ENCODE assay signal across 8 mouse cellular contexts in the genomic region with DNA sequence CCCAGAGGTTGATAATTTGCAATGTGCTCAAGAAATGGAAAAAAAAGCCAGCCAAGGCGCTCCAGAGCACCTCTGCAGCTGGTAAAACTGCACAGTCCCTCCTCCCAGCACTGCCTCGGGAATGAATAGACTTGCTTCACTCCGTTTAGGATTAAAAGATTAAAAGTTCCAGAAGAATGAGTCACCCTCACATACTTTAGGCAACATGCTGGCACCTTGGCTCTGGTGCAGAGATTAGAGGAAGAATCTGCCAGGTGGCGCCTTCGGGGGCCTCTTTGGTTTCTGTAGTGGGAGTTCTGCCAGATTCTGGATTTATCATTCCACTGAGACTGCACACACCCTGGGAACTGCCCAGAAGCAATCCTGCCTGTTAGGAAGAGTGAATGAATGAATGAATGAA.
DNase-seq lines count a peak whose midpoint lies in the region; ATAC-seq lines count a peak whose summit lies in the region.

No protein-coding gene starts in this region.

- no peak overlapping the region for H3K4me3 ChIP-seq in embryonic facial prominence, embryonic 14.5 days (ENCODE audit: low read depth, low read length)
- H3K4me3 ChIP-seq in embryonic facial prominence, embryonic 10.5 days, result no peak overlapping the region
- H3K4me3 ChIP-seq in midbrain, embryonic 14.5 days (replicated peaks; ENCODE audit: low read depth, low read length), result no peak overlapping the region
- H3K4me3 ChIP-seq in midbrain, embryonic 10.5 days, result no peak overlapping the region
- no peak overlapping the region for H3K4me3 ChIP-seq in heart, embryonic 16.5 days (ENCODE audit: low read length)
- no peak overlapping the region for H3K4me3 ChIP-seq in hindbrain, embryonic 11.5 days (ENCODE audit: low read depth, low read length)

- H3K9me3 ChIP-seq in embryonic facial prominence, embryonic 14.5 days (ENCODE audit: control insufficient read depth, low read length), result no peaks in the 10 kb centered on the region
- no peaks in the 10 kb centered on the region for H3K9me3 ChIP-seq in embryonic facial prominence, embryonic 10.5 days
- no peaks in the 10 kb centered on the region for H3K9me3 ChIP-seq in midbrain, embryonic 14.5 days (ENCODE audit: control insufficient read depth, low read length)
- no peaks in the 10 kb centered on the region for H3K9me3 ChIP-seq in midbrain, embryonic 10.5 days (replicated peaks)
- no peaks in the 10 kb centered on the region for H3K9me3 ChIP-seq in heart, embryonic 16.5 days (replicated peaks; ENCODE audit: control insufficient read depth, low read length)
- H3K9me3 ChIP-seq in hindbrain, embryonic 11.5 days (ENCODE audit: control insufficient read depth, low read length), result no peaks in the 10 kb centered on the region

- H3K27me3 ChIP-seq in embryonic facial prominence, embryonic 14.5 days (replicated peaks; ENCODE audit: control insufficient read depth, insufficient read depth, low read length), result peaks cover 9% of the 10 kb centered on the region
- H3K27me3 ChIP-seq in embryonic facial prominence, embryonic 10.5 days (replicated peaks; ENCODE audit: low read depth, poor library complexity, severe bottlenecking), result peaks cover 63% of the 10 kb centered on the region
- no peaks in the 10 kb centered on the region; the same call in 1 of the 2 replicates for H3K27me3 ChIP-seq in midbrain, embryonic 14.5 days (ENCODE audit: control insufficient read depth, insufficient read depth, low read length)
- peaks cover 71% of the 10 kb centered on the region for H3K27me3 ChIP-seq in midbrain, embryonic 10.5 days (ENCODE audit: low read depth, poor library complexity, severe bottlenecking)
- peaks cover 8% of the 10 kb centered on the region; the same call in 1 of the 2 replicates for H3K27me3 ChIP-seq in heart, embryonic 16.5 days (ENCODE audit: control insufficient read depth, insufficient read depth, low read length)
- H3K27me3 ChIP-seq in hindbrain, embryonic 11.5 days (ENCODE audit: control insufficient read depth, insufficient read depth, low read length), result no peaks in the 10 kb centered on the region; the same call in 1 of the 2 replicates

- H3K4me2 ChIP-seq in embryonic facial prominence, embryonic 14.5 days (ENCODE audit: low read depth, low read length), result no peak overlapping the region
- H3K4me2 ChIP-seq in midbrain, embryonic 14.5 days (ENCODE audit: low read length), result no peak overlapping the region
- no peak overlapping the region for H3K4me2 ChIP-seq in heart, embryonic 16.5 days (ENCODE audit: low read depth, low read length)
- no peak overlapping the region for H3K4me2 ChIP-seq in hindbrain, embryonic 11.5 days (replicated peaks; ENCODE audit: low read depth, low read length)

- H3K9ac ChIP-seq in embryonic facial prominence, embryonic 14.5 days (ENCODE audit: low read depth, low read length), result no peak overlapping the region
- H3K9ac ChIP-seq in midbrain, embryonic 14.5 days (replicated peaks; ENCODE audit: low read length), result no peak overlapping the region
- H3K9ac ChIP-seq in heart, embryonic 16.5 days (ENCODE audit: low read length), result no peak overlapping the region
- no peak overlapping the region for H3K9ac ChIP-seq in hindbrain, embryonic 11.5 days (ENCODE audit: low read depth, low read length)

- peak; percentile 80 for DNase-seq in embryonic facial prominence, embryonic 14.5 days (ENCODE audit: low spot score)
- DNase-seq in embryonic facial prominence, embryonic 10.5 days (ENCODE audit: low spot score), result no peak
- peak; percentile 17 for DNase-seq in midbrain, embryonic 14.5 days
- DNase-seq in midbrain, embryonic 10.5 days (ENCODE audit: low spot score), result no peak
- peak; percentile 23 to 29 for DNase-seq in right cerebral cortex, adult 2 months (ENCODE audit: low spot score in 2 of 2)
- no peak for DNase-seq in hindbrain, embryonic 11.5 days (ENCODE audit: low spot score)

- 40% methylated on average over 5 of the region's 5 CpGs for WGBS in embryonic facial prominence, embryonic 14.5 days
- 49% methylated on average over 5 of the region's 5 CpGs for WGBS in embryonic facial prominence, embryonic 10.5 days
- 33% methylated on average over 5 of the region's 5 CpGs for WGBS in midbrain, embryonic 14.5 days
- 24% methylated on average over 5 of the region's 5 CpGs for WGBS in midbrain, embryonic 10.5 days
- WGBS in heart, embryonic 16.5 days, result 26% methylated on average over 5 of the region's 5 CpGs
- WGBS in hindbrain, embryonic 11.5 days, result 56% methylated on average over 5 of the region's 5 CpGs

- H3K4me1 ChIP-seq in embryonic facial prominence, embryonic 14.5 days (ENCODE audit: control insufficient read depth, insufficient read depth, low read length), result no peaks in the 10 kb centered on the region
- no peaks in the 10 kb centered on the region for H3K4me1 ChIP-seq in embryonic facial prominence, embryonic 10.5 days
- H3K4me1 ChIP-seq in midbrain, embryonic 14.5 days (ENCODE audit: control insufficient read depth, insufficient read depth, low read length), result no peaks in the 10 kb centered on the region
- H3K4me1 ChIP-seq in midbrain, embryonic 10.5 days, result peaks cover 5% of the 10 kb centered on the region; the same call in 1 of the 2 replicates
- H3K4me1 ChIP-seq in heart, embryonic 16.5 days (ENCODE audit: control insufficient read depth, insufficient read depth, low read length), result 0 out of 2 replicates have a peak, but pooled peaks cover 2% of the 10 kb centered on the region
- H3K4me1 ChIP-seq in hindbrain, embryonic 11.5 days (replicated peaks; ENCODE audit: control insufficient read depth, insufficient read depth, low read length), result no peaks in the 10 kb centered on the region

- H3K36me3 ChIP-seq in embryonic facial prominence, embryonic 14.5 days (ENCODE audit: control insufficient read depth, insufficient read depth, low read length), result no peaks in the 10 kb centered on the region
- H3K36me3 ChIP-seq in embryonic facial prominence, embryonic 10.5 days (replicated peaks), result no peaks in the 10 kb centered on the region
- H3K36me3 ChIP-seq in midbrain, embryonic 14.5 days (ENCODE audit: control insufficient read depth, insufficient read depth, low read length), result no peaks in the 10 kb centered on the region
- no peaks in the 10 kb centered on the region for H3K36me3 ChIP-seq in midbrain, embryonic 10.5 days
- no peaks in the 10 kb centered on the region for H3K36me3 ChIP-seq in heart, embryonic 16.5 days (ENCODE audit: control insufficient read depth, insufficient read depth)
- no peaks in the 10 kb centered on the region for H3K36me3 ChIP-seq in hindbrain, embryonic 11.5 days (ENCODE audit: control insufficient read depth, insufficient read depth, low read length)

- H3K27ac ChIP-seq in embryonic facial prominence, embryonic 14.5 days (replicated peaks; ENCODE audit: low read depth, low read length), result peak overlapping the region; percentile 25; the same call in 1 of the 2 replicates
- H3K27ac ChIP-seq in embryonic facial prominence, embryonic 10.5 days (replicated peaks), result no peak overlapping the region
- no peak overlapping the region for H3K27ac ChIP-seq in midbrain, embryonic 14.5 days (replicated peaks; ENCODE audit: low read depth, low read length)
- H3K27ac ChIP-seq in midbrain, embryonic 10.5 days (replicated peaks), result no peak overlapping the region
- H3K27ac ChIP-seq in heart, embryonic 16.5 days (ENCODE audit: low read length), result no peak overlapping the region
- no peak overlapping the region for H3K27ac ChIP-seq in hindbrain, embryonic 11.5 days (ENCODE audit: low read depth, low read length)

- ATAC-seq in embryonic facial prominence, embryonic 14.5 days (ENCODE audit: low read depth), result peak; percentile 88
- no peak for ATAC-seq in midbrain, embryonic 14.5 days (ENCODE audit: low FRiP score, low TSS enrichment)
- peak; percentile 32; the same call in 1 of the 2 replicates for ATAC-seq in heart, embryonic 16.5 days (replicated peaks; ENCODE audit: extremely low read depth, insufficient read depth, low FRiP score)
- ATAC-seq in inflammation-experienced regulatory T-cells, adult 6 months, result no peak
- no peak for ATAC-seq in hindbrain, embryonic 11.5 days (ENCODE audit: low FRiP score)

Comparison
In these comparisons a context has a peak if more than half of its experiments do, and no peak if none do; other contexts are left out.
1. DNase-seq: peak in embryonic facial prominence, embryonic 14.5 days (single experiment), midbrain, embryonic 14.5 days (single experiment) and right cerebral cortex, adult 2 months (2 of 2); none in embryonic facial prominence, embryonic 10.5 days (single experiment), midbrain, embryonic 10.5 days (single experiment) and hindbrain, embryonic 11.5 days (single experiment).
2. ATAC-seq: peak in embryonic facial prominence, embryonic 14.5 days (single experiment) and heart, embryonic 16.5 days (single experiment); none in midbrain, embryonic 14.5 days (single experiment), inflammation-experienced regulatory T-cells, adult 6 months (single experiment) and hindbrain, embryonic 11.5 days (single experiment).